Mouse (Mus musculus) frontal cortex, postnatal 25 days (tissue): ENCODE measurements around the gene Ccdc86.

Experiments
- DNase-seq, 2 experiments: peaks; one replicate each; pipeline ENCODE4 v3.0.0; 2022; ENCODE audit warnings: low spot score in 2 of 2

The Ccdc86 gene

DNA sequence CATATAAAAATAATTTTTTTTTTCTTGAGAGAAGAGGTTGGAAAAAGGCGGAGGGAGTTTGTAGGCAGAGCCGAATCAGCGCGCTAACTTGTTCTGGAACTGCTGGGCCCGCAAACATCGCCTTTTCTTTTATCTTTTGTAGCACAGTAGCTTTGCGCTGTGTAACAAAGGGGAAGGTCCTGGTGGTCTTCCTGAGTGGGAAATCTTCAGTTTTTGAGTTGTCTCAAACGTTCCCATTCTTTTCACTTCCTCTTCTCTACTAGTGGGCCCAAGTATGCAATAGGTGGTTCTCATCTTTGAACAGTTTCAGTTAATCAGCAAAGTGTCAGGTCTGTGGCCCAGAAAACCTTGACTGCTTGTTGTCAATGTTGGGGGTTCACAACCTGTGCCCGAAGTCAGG lies 492 bp upstream of the Ccdc86 start:
- no peak for DNase-seq

GRCm38 (mm10) chr19:10948416-10948815 lies 650 bp downstream of the Ccdc86 start:
- no peak for DNase-seq

DNA sequence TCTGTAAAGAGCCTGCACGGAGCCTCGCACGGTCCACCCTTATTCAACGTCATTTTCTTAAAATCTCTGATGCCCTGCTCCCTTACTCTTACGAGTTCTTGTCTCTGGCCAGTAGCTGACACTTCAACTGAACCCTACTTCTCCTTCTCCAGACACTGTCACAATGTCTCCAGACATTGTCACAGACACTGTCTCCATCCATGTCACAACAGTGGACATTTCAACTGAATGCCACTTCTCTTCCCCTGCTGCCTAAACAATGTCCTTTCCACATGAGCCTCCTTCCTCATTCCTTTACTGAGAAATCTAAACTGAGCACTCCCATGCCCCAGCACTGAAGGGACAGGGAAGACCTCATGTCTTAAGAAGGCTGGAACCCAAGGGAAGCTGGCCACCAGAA lies 1.8 kb downstream of the Ccdc86 start:
- DNase-seq, result no peak

- DNase-seq, result no peak
Observed at GRCm38 (mm10) chr19:10946506-10946905, 2.6 kb downstream of the Ccdc86 start.

DNA sequence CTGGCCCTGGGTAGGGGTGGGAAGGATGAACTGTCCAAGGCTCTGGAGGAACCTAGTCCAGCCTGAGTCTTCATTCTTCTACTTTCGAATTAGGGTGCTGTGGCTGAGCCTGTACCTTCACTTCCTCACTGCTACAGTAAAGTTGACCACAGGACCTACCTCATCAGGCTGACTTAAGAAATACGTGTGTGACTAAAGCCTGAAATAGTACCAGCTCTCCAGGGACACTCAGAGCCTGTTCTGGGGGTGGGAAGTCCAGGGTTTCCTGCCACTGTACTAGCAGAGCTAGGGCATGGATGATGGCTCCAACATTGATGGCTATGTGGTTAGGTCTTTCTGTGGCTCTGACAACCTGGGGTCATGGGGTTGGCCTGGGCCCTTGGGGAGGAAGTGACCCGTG lies 5.1 kb downstream of the Ccdc86 start:
- DNase-seq, result no peak

DNA sequence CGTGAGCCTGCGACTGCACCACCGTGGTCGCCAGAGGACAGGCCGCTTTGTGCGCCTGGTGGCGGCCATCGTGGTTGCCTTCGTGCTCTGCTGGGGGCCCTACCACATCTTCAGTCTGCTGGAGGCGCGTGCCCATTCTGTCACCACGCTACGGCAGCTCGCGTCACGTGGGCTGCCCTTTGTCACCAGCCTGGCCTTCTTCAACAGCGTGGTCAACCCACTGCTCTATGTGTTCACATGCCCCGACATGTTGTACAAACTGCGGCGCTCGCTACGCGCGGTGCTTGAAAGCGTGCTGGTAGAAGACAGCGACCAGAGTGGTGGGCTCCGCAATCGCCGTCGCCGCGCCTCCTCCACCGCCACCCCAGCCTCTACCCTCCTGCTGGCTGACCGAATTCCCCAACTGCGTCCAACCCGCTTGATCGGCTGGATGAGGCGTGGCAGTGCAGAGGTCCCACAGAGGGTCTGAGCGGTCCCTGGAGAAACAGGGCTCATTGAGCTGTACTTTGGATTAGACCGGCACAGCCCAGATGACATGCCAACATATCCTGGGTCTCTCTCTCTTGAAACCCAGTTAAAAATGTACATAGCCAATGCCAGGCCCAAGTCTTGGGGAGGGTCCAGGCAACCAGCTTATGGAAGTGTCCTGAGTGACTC lies 8.1 kb downstream of the Ccdc86 start:
- no peak for DNase-seq

GRCm38 (mm10) chr19:10940097-10940800 lies 8.8 kb downstream of the Ccdc86 start:
- DNase-seq, result peak; percentile 49 to 59

GRCm38 (mm10) chr19:10938771-10939170 lies 10.3 kb downstream of the Ccdc86 start:
- DNase-seq, result no peak

DNA sequence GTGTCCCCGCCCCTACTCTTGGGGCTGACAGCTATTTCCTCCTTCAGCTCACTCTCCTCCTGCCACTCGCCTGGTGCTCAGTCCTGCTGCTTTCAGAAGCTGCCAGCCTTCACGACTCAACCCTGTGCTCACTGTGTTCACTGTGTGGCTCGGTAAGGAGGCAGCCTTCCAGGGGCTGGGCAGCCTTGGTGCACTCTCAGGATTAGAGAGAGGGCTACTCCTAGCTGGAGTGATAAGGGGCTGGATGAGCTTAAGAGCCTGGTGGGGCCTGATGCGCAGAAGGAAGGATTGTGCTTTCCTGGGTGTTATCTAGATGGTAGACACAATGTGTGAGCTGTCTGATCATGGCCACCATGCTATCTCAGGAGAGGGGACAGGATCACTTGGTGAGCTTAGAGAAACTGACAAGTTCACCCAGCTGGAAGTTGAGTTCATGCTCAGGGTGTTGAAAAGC lies 11.9 kb downstream of the Ccdc86 start, which contains the start of gene Ptgdr2:
Gene Ptgdr2 (plus strand): TSS at position 51 of the 454 bp plus-strand sequence.
- DNase-seq, result no peak

- no peak for DNase-seq
Observed at GRCm38 (mm10) chr19:10936077-10936476, 13.0 kb downstream of the Ccdc86 start.

- DNase-seq, result no peak
Observed at GRCm38 (mm10) chr19:10935029-10935428, 14.0 kb downstream of the Ccdc86 start.

GRCm38 (mm10) chr19:10930641-10931040 lies 18.4 kb downstream of the Ccdc86 start:
- DNase-seq, result no peak

DNA sequence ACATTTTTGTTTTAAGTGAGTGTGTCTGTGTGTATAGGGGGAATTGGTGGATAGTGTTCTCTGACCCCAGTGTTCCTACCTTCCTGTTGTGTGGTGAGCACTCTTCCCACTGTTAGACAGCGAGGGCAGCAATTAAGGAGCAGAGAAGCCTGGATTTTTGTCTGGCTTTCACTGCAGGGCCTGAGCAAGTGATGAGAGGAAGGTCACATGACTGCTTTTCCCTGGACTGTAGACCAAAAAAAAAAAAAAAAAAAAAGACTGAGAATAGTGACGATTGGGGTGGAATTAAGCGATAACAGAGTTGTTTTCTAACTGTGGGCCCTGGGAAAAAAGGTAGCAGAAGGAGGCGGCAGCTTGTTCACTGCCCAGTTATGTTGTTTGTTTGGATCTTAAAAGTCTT lies 22.4 kb downstream of the Ccdc86 start:
- no peak for DNase-seq

DNA sequence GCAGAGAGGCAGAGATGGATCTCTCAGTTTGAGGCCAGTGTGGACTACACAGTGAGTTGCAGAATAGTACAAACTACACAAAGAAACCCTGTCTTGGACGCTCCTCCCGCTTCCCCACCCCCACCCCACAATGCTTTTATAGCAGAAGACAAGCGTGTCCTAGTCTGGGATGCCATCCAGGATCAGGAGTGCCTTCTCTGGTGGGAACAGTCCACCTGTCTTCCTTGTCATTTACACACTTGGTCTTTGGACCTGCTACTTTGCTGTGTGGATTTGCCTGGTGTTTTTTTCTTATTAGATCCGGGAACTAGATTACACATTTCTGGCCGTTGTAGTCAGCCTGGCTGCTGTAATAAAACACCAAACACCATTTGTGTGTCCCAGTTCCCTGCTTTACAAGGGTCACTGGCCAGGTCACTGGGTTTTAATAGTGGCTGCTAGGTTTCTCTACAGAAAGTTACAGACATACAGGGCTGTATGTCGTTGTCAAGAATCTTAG lies 22.9 kb downstream of the Ccdc86 start:
- no peak for DNase-seq

DNA sequence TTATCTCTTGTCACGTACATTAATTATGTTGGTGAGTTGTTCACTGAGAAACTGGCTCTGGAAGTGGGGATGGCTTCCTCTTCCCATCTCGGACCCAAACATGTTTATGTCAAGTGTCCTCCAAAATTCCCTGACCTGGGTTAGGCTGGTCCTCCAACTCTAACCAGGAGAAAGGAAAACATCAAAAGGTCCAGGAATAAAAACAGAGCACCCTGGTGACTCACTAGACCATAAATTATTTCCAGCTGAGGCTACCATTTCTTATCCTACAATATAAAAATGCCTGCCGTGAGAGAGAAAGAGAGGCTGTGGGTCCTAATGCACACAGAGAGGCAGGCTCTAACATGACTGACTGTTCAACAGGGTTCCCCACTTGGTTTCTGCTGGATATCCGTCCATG lies 24.8 kb downstream of the Ccdc86 start:
- DNase-seq, result no peak

GRCm38 (mm10) chr19:10921058-10921457 lies 28.0 kb downstream of the Ccdc86 start:
- DNase-seq, result no peak

DNA sequence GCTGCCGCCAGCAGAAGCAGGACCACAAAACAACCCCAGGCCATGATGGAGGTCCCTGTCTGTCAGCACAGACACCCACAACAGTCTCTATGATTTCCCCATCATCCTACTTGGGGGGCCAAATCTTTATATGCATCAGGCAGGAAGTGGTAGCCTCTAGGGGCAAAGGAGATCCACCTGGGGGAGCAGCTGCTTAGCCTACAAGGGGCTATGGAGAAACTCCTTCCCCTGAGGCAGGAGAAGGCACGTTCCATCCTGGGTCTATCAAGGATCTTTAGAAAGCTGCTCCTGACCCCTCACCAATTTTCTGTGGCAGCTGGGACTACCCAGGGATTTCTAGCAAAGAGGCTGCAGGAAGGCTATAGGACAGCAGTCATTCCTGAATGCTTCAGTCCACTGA lies 28.5 kb downstream of the Ccdc86 start, which contains the start of gene Zp1:
Gene Zp1 (minus strand): TSS at position 101 of the 400 bp plus-strand sequence.
- no peak for DNase-seq

DNA sequence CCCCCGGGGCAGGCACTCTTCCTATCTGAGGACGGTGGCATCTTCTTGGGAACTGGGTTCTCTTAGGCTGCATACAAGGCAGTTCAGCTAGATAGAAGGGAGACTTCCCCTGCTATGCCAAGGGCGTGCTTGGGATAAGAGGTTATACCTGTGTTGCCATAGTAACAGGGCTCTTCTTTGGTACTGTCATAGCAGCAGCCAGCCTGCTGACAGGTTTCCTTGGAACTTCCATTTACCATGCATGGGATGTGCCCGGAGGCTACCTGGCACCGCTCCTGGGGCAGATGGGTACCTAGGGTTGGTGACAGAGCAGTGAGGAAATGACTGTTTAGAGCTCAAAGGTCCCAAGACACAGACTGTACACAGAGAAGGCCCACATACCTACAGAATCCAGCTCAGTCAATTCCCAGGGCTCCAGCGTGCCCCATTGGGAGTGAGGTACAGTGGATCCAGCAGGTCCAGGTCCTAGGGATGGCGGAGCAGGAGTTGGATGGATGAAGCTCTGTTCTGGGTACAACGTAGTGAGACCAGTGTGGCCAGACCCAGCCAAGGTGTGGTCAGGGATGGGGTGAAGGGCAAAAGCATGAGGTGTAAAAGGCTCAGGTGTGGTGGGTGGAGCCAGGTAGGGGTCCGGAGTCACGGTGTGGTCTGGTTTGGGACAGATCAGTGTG lies 30.6 kb downstream of the Ccdc86 start:
- DNase-seq, result no peak

- no peak for DNase-seq
Observed at GRCm38 (mm10) chr19:10916506-10916905, 32.6 kb downstream of the Ccdc86 start.

- no peak for DNase-seq
Observed at GRCm38 (mm10) chr19:10914870-10915269, 34.2 kb downstream of the Ccdc86 start.

DNA sequence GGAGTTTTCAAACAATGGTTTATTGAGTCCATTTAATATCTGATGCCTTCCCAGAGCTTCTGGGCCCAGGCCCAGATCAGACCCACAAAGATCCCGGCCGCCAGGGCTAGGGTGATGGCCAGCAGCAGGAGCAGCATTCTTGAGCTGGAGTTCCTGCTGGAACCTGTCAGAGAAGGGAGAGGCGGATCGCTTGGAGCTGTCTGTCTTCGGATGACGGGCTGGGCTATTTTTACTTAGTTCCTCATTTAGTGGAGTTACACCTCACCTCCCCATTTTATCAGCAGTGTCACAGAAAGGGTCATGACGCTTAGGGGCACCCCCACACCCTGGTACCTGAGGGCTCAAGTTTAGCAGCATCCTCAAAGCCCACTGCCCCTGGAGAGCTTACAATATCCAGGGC lies 34.8 kb downstream of the Ccdc86 start:
- DNase-seq, result no peak

GRCm38 (mm10) chr19:10909087-10909721 lies 39.9 kb downstream of the Ccdc86 start:
- DNase-seq, result no peak
